Mouse (Mus musculus) MEL (cell line): ENCODE results near the gene Vps13d. TPM values are rescaled to one million over a fixed set of nuclear protein-coding genes. Genes with fewer than 3 reads are reported as not detected.

Source experiments
- DNase-seq: peaks from one replicate; pipeline ENCODE4 v3.0.0; 2011; ENCODE audit warnings: low read depth, low spot score
- H3K27ac ChIP-seq: 2 replicates; pipeline ENCODE4 v1.5.1; 2012; ENCODE audit warnings: low read depth, mild to moderate bottlenecking, control low read depth, low read length, moderate library complexity; ENCODE audit not compliant: control insufficient read depth
- H3K27me3 ChIP-seq, 2 experiments: fragments of 150-350 bp in 1 of 2; sonication (generic) in 1 of 2; 2 replicates each; pipeline ENCODE4 v1.6.1; 2012; ENCODE audit warnings: low read length in 2 of 2, mild to moderate bottlenecking in 2 of 2, improper control_type of control experiment in 1 of 2, moderate library complexity in 1 of 2; ENCODE audit not compliant: insufficient read depth in 2 of 2, control insufficient read depth in 1 of 2
- H3K36me3 ChIP-seq, 2 experiments: 2 replicates each; pipeline ENCODE4 v1.6.1; 2012 to 2014; ENCODE audit warnings: low read length in 2 of 2, improper control_type of control experiment in 1 of 2, inconsistent platforms in 1 of 2, mild to moderate bottlenecking in 1 of 2; ENCODE audit not compliant: insufficient read depth in 2 of 2, control insufficient read depth in 1 of 2
- H3K4me1 ChIP-seq, 2 experiments: fragments of 150-350 bp in 1 of 2; sonication (generic) in 1 of 2; 2 replicates each; pipeline ENCODE4 v1.6.1; 2012; ENCODE audit warnings: low read length in 2 of 2, improper control_type of control experiment in 1 of 2, mild to moderate bottlenecking in 1 of 2; ENCODE audit not compliant: insufficient read depth in 2 of 2, control insufficient read depth in 1 of 2
- H3K4me3 ChIP-seq, 2 experiments: fragments of 150-350 bp in 1 of 2; sonication (generic) in 1 of 2; 2 replicates each; pipeline ENCODE4 v1.5.1; 2012; ENCODE audit warnings: low read depth in 2 of 2, low read length in 2 of 2, mild to moderate bottlenecking in 2 of 2, moderate library complexity in 2 of 2, control low read depth in 1 of 2, improper control_type of control experiment in 1 of 2; ENCODE audit not compliant: control insufficient read depth in 1 of 2, insufficient read depth in 1 of 2
- H3K79me2 ChIP-seq: 2 replicates; pipeline ENCODE4 v1.6.1; 2012; ENCODE audit warnings: mild to moderate bottlenecking, low read length, moderate library complexity; ENCODE audit not compliant: control insufficient read depth, poor library complexity, insufficient read depth
- H3K9ac ChIP-seq: 2 replicates; pipeline ENCODE4 v1.6.1; 2012; ENCODE audit warnings: low read depth, mild to moderate bottlenecking, control low read depth, low read length, moderate library complexity; ENCODE audit not compliant: control insufficient read depth, poor library complexity, severe bottlenecking
- H3K9me3 ChIP-seq: fragments of 150-350 bp; sonication (generic); replicated peaks from 2 replicates; pipeline ENCODE4 v1.6.1; 2012; ENCODE audit warnings: mild to moderate bottlenecking, low read length, improper control_type of control experiment, moderate library complexity; ENCODE audit not compliant: insufficient read depth
- CHD1 ChIP-seq: IDR thresholded peaks from 2 replicates; pipeline ENCODE4 v1.6.1; 2012; ENCODE audit warnings: low read depth, mild to moderate bottlenecking, inconsistent platforms, low read length, improper control_type of control experiment
- CHD2 ChIP-seq: IDR thresholded peaks from 2 replicates; pipeline ENCODE4 v1.6.1; 2011; ENCODE audit warnings: low read length, improper control_type of control experiment
- ELF1 ChIP-seq: IDR thresholded peaks from 2 replicates; pipeline ENCODE4 v1.6.1; 2014; ENCODE audit warnings: low read depth, mild to moderate bottlenecking, inconsistent platforms, low read length, improper control_type of control experiment, moderate library complexity
- EP300 ChIP-seq, 2 experiments: IDR thresholded peaks; 2 replicates each; pipeline ENCODE4 v1.6.1; 2011; ENCODE audit warnings: improper control_type of control experiment in 2 of 2, low read length in 2 of 2, low read depth in 1 of 2, mild to moderate bottlenecking in 1 of 2
- GABPA ChIP-seq: IDR thresholded peaks from 2 replicates; pipeline ENCODE4 v1.6.1; 2012; ENCODE audit warnings: low read depth, mild to moderate bottlenecking, inconsistent platforms, low read length, improper control_type of control experiment, moderate library complexity
- GATA1 ChIP-seq: IDR thresholded peaks from 2 replicates; pipeline ENCODE4 v1.6.1; 2011; ENCODE audit warnings: low read depth, low read length, improper control_type of control experiment
- JUND ChIP-seq: IDR thresholded peaks from 2 replicates; pipeline ENCODE4 v1.6.1; 2011; ENCODE audit warnings: low read depth, mild to moderate bottlenecking, improper control_type of control experiment, low read length
- KAT2A ChIP-seq: conservative IDR thresholded peaks from 2 replicates; pipeline ENCODE4 v1.6.1; 2012; ENCODE audit warnings: low read depth, low read length, improper control_type of control experiment, inconsistent platforms
- POLR2AphosphoS2 ChIP-seq: IDR thresholded peaks from 2 replicates; pipeline ENCODE4 v1.6.1; 2011; ENCODE audit warnings: low read length, improper control_type of control experiment
- POLR2AphosphoS5 ChIP-seq: IDR thresholded peaks from 2 replicates; pipeline ENCODE4 v1.6.1; 2012; ENCODE audit warnings: low read depth, borderline replicate concordance, mild to moderate bottlenecking, inconsistent platforms, low read length, moderate library complexity, mixed read lengths
- RCOR1 ChIP-seq: IDR thresholded peaks from 2 replicates; pipeline ENCODE4 v1.6.1; 2012; ENCODE audit warnings: low read depth, mild to moderate bottlenecking, inconsistent platforms, low read length, improper control_type of control experiment
- SMC3 ChIP-seq: IDR thresholded peaks from 2 replicates; pipeline ENCODE4 v1.6.1; 2011; ENCODE audit warnings: low read depth, low read length, improper control_type of control experiment
- TBP ChIP-seq: IDR thresholded peaks from 2 replicates; pipeline ENCODE4 v1.8.0; 2011; ENCODE audit warnings: low read depth, low read length, improper control_type of control experiment
- TCF12 ChIP-seq: IDR thresholded peaks from 2 replicates; pipeline ENCODE4 v1.6.1; 2014; ENCODE audit warnings: low read depth, mild to moderate bottlenecking, inconsistent platforms, low read length, improper control_type of control experiment, moderate library complexity
- UBTF ChIP-seq: IDR thresholded peaks from 2 replicates; pipeline ENCODE4 v1.6.1; 2012; ENCODE audit warnings: low read depth, mild to moderate bottlenecking, inconsistent platforms, low read length, improper control_type of control experiment, moderate library complexity, borderline replicate concordance; ENCODE audit not compliant: insufficient read depth
- ZC3H11A ChIP-seq: IDR thresholded peaks from 2 replicates; pipeline ENCODE4 v1.6.1; 2012; ENCODE audit warnings: low read depth, mild to moderate bottlenecking, inconsistent platforms, low read length, improper control_type of control experiment
- ZMIZ1 ChIP-seq: IDR thresholded peaks from 2 replicates; pipeline ENCODE4 v1.6.1; 2012; ENCODE audit warnings: low read depth, mild to moderate bottlenecking, inconsistent platforms, low read length, improper control_type of control experiment, moderate library complexity
- ZNF384 ChIP-seq: IDR thresholded peaks from 2 replicates; pipeline ENCODE4 v1.6.1; 2012; ENCODE audit warnings: low read depth, mild to moderate bottlenecking, inconsistent platforms, low read length, improper control_type of control experiment
- polyA plus RNA-seq, 2 experiments: library from polyadenylated mRNA; stranded (reverse) in 1 of 2; unstranded in 1 of 2; fragments of >175 nt in 1 of 2; fragments of >200 nt in 1 of 2; gene quantifications; 2 replicates each; pipeline versions ENCODE4 v1.2.1 to v1.2.4; 2012; ENCODE audit warnings: low replicate concordance in 2 of 2, low read depth in 1 of 2; ENCODE audit not compliant: insufficient read length in 2 of 2, insufficient read depth in 1 of 2, missing spikeins in 1 of 2
- total RNA-seq: library from RNA; depleted of rRNA; stranded (reverse); fragments of 300-350 nt; gene quantifications from 2 replicates; pipeline ENCODE4 v1.2.3, GENCODE M21; 2012

Vps13d gene
- total and polyA plus RNA-seq, 3 experiments = 8.9 to 14.5 (median 13.2) TPM

GRCm38 (mm10) chr4:145052697-145053096, 142.1 kb downstream of the Vps13d start:
- no peak for TF ChIP-seq GATA1
- TF ChIP-seq JUND = no peak
- no peak for TF ChIP-seq ZNF384
- TF ChIP-seq SMC3 = no peak
- TF ChIP-seq GABPA = no peak
- Histone ChIP-seq H3K27ac (no peak overlapping the region), H3K9ac (no peak overlapping the region), H3K9me3 (no peaks in the 10 kb centered on the region), H3K36me3 (no peaks in the 10 kb centered on the region; a peak in 1 of 4 replicates), H3K4me1 (peaks cover 0 to 4% of the 10 kb centered on the region in 2 experiments; a peak in 1 of 4 replicates), H3K79me2 (no peaks in the 10 kb centered on the region), H3K27me3 (no peaks in the 10 kb centered on the region), H3K4me3 (no peak overlapping the region)
- no peak for DNase-seq

- Histone ChIP-seq H3K9ac (no peak overlapping the region), H3K27me3 (no peaks in the 10 kb centered on the region), H3K27ac (no peak overlapping the region)
- DNase-seq = no peak
- TF ChIP-seq TBP = no peak
- no peak for TF ChIP-seq POLR2AphosphoS2
- TF ChIP-seq CHD2 = no peak
- TF ChIP-seq POLR2AphosphoS5 = no peak
- no peak for TF ChIP-seq UBTF
- TF ChIP-seq, all 39 proteins: peak for 0
- Histone ChIP-seq H3K4me3 (no peak overlapping the region), H3K9me3 (no peaks in the 10 kb centered on the region), H3K79me2 (no peaks in the 10 kb centered on the region), H3K36me3 (peaks cover 0 to 2% of the 10 kb centered on the region in 2 experiments; a peak in 1 of 4 replicates), H3K4me1 (peaks cover 0 to 4% of the 10 kb centered on the region in 2 experiments; a peak in 1 of 4 replicates)
These were observed 142.5 kb downstream of the Vps13d start for GRCm38 (mm10) chr4:145052282-145052681.

GRCm38 (mm10) chr4:145051209-145051969, 143.4 kb downstream of the Vps13d start:
- no peak overlapping the region for H3K4me3 ChIP-seq
- no peaks in the 10 kb centered on the region for H3K79me2 ChIP-seq
- TF ChIP-seq ELF1 (no peak), ZMIZ1 (no peak), ZC3H11A (no peak), EP300 (IDR thresholded peaks at IDR 0.05; ENCODE audit: low read depth in 1 of 2, low read length in 2 of 2) (no peak), KAT2A (no peak), TCF12 (no peak), CHD1 (no peak), RCOR1 (no peak), GATA1 (no peak)
- H3K27me3 ChIP-seq = no peaks in the 10 kb centered on the region
- H3K36me3 ChIP-seq = peaks cover 0 to 4% of the 10 kb centered on the region in 2 experiments; a peak in 1 of 4 replicates
- peaks cover 0 to 4% of the 10 kb centered on the region in 2 experiments; a peak in 1 of 4 replicates for H3K4me1 ChIP-seq
- H3K27ac ChIP-seq = no peak overlapping the region
- no peak for DNase-seq
- H3K9me3 ChIP-seq = no peaks in the 10 kb centered on the region
- no peak overlapping the region for H3K9ac ChIP-seq
